Mouse (Mus musculus) limb, embryonic 12.5 days (tissue): ENCODE data around the gene Nhp2. TPM values are rescaled to one million over a fixed set of nuclear protein-coding genes. Genes with fewer than 3 reads are reported as not detected.

Source experiments
- ATAC-seq: fragments of 200-750 bp; cut with Nextera tagmentation; 2 replicates; pipeline ENCODE4 v1.8.0; 2017; ENCODE audit warnings: low read depth, moderate TSS enrichment; ENCODE audit not compliant: insufficient number of reproducible peaks, insufficient read depth, low FRiP score, low TSS enrichment
- H3K27ac ChIP-seq: fragments of 300-500 bp; sonication (generic); 2 replicates; pipeline ENCODE4 v1.5.1; 2016; ENCODE audit warnings: mild to moderate bottlenecking, moderate library complexity
- H3K27me3 ChIP-seq: fragments of 300-500 bp; sonication (generic); 2 replicates; pipeline ENCODE4 v1.6.1; 2016; ENCODE audit warnings: mild to moderate bottlenecking, moderate library complexity
- H3K36me3 ChIP-seq: fragments of 300-500 bp; sonication (generic); 2 replicates; pipeline ENCODE4 v1.6.1; 2016; ENCODE audit warnings: mild to moderate bottlenecking, moderate library complexity
- H3K4me1 ChIP-seq: fragments of 300-500 bp; sonication (generic); replicated peaks from 2 replicates; pipeline ENCODE4 v1.6.1; 2016
- H3K4me2 ChIP-seq: fragments of 300-500 bp; sonication (generic); 2 replicates; pipeline ENCODE4 v1.6.1; 2016; ENCODE audit warnings: mild to moderate bottlenecking, moderate library complexity
- H3K4me3 ChIP-seq: fragments of 300-500 bp; sonication (generic); replicated peaks from 2 replicates; pipeline ENCODE4 v1.5.1; 2016; ENCODE audit warnings: mild to moderate bottlenecking
- H3K9ac ChIP-seq: fragments of 300-500 bp; sonication (generic); replicated peaks from 2 replicates; pipeline ENCODE4 v1.6.1; 2016; ENCODE audit warnings: mild to moderate bottlenecking, moderate library complexity
- H3K9me3 ChIP-seq: fragments of 300-500 bp; sonication (generic); 2 replicates; pipeline ENCODE4 v1.6.1; 2016; ENCODE audit warnings: mild to moderate bottlenecking, moderate library complexity
- WGBS: fragments of 180-500 bp; shearing (Covaris S2); methylation state at CpG from one replicate; pipeline ENCODE4 v1.1.7; 2016; 5-methylcytosine and 5-hydroxymethylcytosine counted together
- polyA plus RNA-seq: library from polyadenylated mRNA; unstranded; fragments of >200 nt; fragmentation: Nextera tagmentation; extraction: Ambion mirVana; gene quantifications from 2 replicates; pipeline ENCODE4 v1.2.1, GENCODE M21; 2016

Gene Nhp2
- 145 and 149 TPM in 2 replicates for polyA plus RNA-seq

DNA sequence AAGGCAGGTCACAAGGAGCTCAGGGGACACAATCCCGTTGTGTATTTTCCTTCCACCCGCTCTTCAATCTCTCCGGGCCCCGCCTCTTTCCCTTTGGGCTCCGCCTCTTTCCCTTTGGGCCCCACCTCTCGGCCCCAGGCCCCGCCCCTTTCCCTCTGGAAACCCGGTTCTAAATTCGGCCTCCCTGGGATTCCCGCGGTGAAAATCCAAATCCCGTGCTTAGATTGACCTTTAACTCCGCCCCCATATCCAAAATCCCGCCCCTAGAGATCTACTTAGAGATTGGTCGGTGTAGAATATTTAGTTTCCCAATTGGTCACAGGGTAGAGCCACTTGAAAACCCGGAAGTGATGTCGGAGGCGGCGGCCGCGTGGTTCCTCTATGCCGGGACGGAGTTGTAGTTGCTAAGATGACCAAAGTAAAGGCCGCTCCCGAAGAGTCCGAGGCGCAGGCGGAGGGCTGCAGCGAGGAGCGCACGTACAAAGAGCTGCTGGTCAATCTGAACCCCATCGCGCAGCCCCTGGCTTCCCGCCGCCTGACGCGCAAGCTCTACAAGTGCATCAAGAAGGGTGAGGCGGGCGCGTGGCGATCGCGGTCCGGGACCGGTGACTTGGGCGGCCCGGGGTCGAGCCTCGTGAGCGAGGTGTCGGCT, at the start of gene Nhp2:
TSS of gene Nhp2 (plus strand) at position 327 of the 652 bp plus-strand sequence.
- peaks cover 26% of the 10 kb centered on the region for H3K4me1 ChIP-seq
- H3K4me2 ChIP-seq = peak within 1 kb of the TSS; percentile 78
- H3K9ac ChIP-seq = peak within 1 kb of the TSS; percentile 75
- H3K4me3 ChIP-seq = peak within 1 kb of the TSS; percentile 87
- peak; percentile 91 for ATAC-seq
- H3K27ac ChIP-seq = peak within 1 kb of the TSS; percentile 56; the same call in 1 of the 2 replicates
- WGBS = under 1% methylated on average over 51 of the region's 51 CpGs
- H3K36me3 ChIP-seq = peaks cover 32% of the 10 kb centered on the region
- no peaks in the 10 kb centered on the region for H3K27me3 ChIP-seq
- no peaks in the 10 kb centered on the region for H3K9me3 ChIP-seq

DNA sequence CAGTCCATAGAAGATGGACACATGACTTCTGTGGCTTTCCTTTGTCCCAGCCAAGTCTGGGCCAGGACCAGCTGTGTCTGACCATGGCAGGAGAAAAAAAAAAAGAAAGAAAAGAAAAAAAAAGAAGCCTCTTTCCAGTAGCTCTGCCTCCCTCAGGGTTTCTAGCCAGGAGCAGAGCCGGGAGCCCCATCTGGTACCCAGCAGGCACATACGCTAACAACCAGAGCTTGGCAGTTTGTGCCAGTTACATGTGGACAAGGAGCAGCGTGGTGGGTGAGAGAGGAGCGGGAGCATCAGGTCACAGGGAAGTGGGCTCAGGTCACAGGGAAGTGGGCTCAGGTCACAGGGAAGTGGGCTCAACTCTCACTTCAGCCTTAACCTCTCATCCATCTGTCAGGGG, 43.1 kb upstream of the Nhp2 start:
- 83% methylated on average over 4 of the region's 4 CpGs for WGBS
- Histone ChIP-seq H3K27me3 (no peaks in the 10 kb centered on the region), H3K36me3 (0 out of 2 replicates have a peak, but pooled peaks cover 11% of the 10 kb centered on the region), H3K27ac (no peak overlapping the region), H3K4me2 (no peak overlapping the region), H3K4me3 (no peak overlapping the region), H3K9me3 (no peaks in the 10 kb centered on the region), H3K9ac (no peak overlapping the region), H3K4me1 (peaks cover 8% of the 10 kb centered on the region; the same call in 1 of the 2 replicates)
- ATAC-seq = no peak

DNA sequence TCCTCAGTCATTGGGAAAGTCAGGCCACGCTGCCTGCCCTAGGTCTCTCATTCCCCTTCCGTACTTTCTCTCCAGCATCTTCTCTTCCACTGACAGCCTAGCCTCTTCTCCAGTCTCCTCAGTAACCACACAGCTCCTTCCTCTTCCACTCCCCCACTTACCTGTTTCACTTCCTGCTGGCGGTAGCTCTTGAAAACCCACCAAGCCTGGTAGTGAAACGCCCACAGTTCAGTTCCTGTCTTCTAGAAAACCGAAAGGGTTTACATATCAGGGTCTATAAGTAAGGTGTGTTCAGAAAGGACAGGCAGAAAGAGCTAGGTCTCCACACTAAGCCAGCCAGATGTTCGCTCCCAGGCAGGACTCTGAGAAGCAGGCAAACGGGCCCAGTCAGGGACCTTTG, 41.9 kb upstream of the Nhp2 start:
- H3K4me3 ChIP-seq = no peak overlapping the region

DNA sequence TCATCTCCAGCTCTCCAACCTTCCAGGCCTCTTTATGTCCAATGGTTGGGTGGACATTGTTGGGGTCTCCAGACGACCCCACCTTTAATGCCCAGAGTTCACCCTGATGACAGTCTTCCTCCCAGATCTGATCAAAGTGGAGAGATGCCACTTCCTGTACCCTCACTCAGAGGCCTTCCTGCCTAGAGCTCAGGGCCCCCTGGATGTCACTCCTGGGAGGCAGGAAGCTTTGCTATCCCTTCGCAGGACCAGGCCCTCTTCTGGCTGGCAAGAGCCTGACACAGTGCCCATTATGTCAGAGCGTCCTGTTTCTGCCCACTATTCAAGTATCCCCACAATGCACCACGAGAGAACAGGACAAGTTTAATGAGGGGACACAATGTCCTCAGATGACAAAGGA, 40.5 kb upstream of the Nhp2 start:
- WGBS = 71% methylated on average over 4 of the region's 4 CpGs
- Histone ChIP-seq H3K27ac (no peak overlapping the region), H3K4me1 (peaks cover 3% of the 10 kb centered on the region)

More for the DNA sequence above, 41.9 kb upstream of the Nhp2 start:
- H3K4me1 ChIP-seq = peaks cover 3% of the 10 kb centered on the region; the same call in 1 of the 2 replicates
- 0 out of 2 replicates have a peak, but pooled peaks cover 11% of the 10 kb centered on the region for H3K36me3 ChIP-seq
- ATAC-seq = no peak
- no peak overlapping the region for H3K4me2 ChIP-seq
- no peaks in the 10 kb centered on the region for H3K27me3 ChIP-seq
- H3K9me3 ChIP-seq = no peaks in the 10 kb centered on the region
- 81% methylated on average over 7 of the region's 7 CpGs for WGBS
- H3K9ac ChIP-seq = no peak overlapping the region
- H3K27ac ChIP-seq = no peak overlapping the region

DNA sequence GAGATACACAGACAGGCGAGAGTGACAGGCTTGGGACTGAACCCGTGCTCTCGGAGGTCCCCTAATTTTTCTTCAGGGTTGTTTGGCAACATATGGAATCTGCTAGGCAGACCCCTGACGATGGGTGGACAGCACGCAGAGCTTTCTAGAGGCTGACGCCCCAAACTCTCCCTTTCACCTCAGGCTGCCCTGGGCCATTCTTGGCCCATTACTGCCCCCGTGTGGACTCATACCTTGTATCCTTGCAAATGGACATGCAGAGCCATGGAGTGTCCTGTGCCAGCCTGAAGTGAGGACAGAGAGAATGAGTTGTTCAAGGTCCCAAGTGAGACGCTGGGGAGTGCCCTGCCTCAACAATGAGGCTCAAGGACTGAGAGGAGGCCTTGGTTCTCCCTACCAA, 36.8 kb upstream of the Nhp2 start:
- WGBS = 17% methylated on average over 8 of the region's 8 CpGs
- H3K4me3 ChIP-seq = no peak overlapping the region
- no peak for ATAC-seq
- peaks cover 22% of the 10 kb centered on the region for H3K36me3 ChIP-seq
- H3K9ac ChIP-seq = no peak overlapping the region
- no peak overlapping the region for H3K27ac ChIP-seq
- H3K4me2 ChIP-seq = no peak overlapping the region
- no peaks in the 10 kb centered on the region for H3K9me3 ChIP-seq
- H3K27me3 ChIP-seq = no peaks in the 10 kb centered on the region
- peaks cover 13% of the 10 kb centered on the region for H3K4me1 ChIP-seq

More for the DNA sequence above, 40.5 kb upstream of the Nhp2 start:
- H3K4me3 ChIP-seq = no peak overlapping the region
- no peaks in the 10 kb centered on the region for H3K27me3 ChIP-seq
- H3K9me3 ChIP-seq = no peaks in the 10 kb centered on the region
- H3K4me2 ChIP-seq = no peak overlapping the region
- 0 out of 2 replicates have a peak, but pooled peaks cover 6% of the 10 kb centered on the region for H3K36me3 ChIP-seq
- no peak overlapping the region for H3K9ac ChIP-seq
- ATAC-seq = no peak

DNA sequence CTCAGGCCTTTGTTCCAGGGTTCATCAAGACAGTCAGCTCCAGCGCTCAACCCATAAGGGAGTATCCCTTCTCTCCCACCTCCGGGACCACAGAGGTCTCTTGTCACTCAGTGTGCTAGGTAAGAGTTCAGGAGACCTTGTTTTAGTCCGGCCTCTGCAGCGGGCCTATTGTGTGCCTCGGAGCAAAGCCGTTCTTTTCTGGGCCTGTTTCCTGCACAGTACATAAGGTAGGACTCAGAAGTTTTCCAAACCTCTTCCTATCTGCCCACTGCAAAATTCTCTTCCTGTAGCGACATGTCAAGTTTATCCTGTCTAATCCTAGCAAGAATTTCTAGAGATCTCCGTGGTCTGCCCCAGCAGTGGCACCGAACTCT, 35.5 kb upstream of the Nhp2 start:
- H3K4me1 ChIP-seq = peaks cover 10% of the 10 kb centered on the region
- H3K9ac ChIP-seq = peak overlapping the region; percentile 78
- peak overlapping the region; percentile 70 for H3K4me3 ChIP-seq
- 0 out of 2 replicates have a peak, but pooled peaks cover 3% of the 10 kb centered on the region for H3K9me3 ChIP-seq
- no peak for ATAC-seq
- H3K27me3 ChIP-seq = no peaks in the 10 kb centered on the region
- H3K4me2 ChIP-seq = peak overlapping the region; percentile 83
- peak overlapping the region; percentile 93 for H3K27ac ChIP-seq
- 24% methylated on average over 9 of the region's 9 CpGs for WGBS
- H3K36me3 ChIP-seq = peaks cover 36% of the 10 kb centered on the region

DNA sequence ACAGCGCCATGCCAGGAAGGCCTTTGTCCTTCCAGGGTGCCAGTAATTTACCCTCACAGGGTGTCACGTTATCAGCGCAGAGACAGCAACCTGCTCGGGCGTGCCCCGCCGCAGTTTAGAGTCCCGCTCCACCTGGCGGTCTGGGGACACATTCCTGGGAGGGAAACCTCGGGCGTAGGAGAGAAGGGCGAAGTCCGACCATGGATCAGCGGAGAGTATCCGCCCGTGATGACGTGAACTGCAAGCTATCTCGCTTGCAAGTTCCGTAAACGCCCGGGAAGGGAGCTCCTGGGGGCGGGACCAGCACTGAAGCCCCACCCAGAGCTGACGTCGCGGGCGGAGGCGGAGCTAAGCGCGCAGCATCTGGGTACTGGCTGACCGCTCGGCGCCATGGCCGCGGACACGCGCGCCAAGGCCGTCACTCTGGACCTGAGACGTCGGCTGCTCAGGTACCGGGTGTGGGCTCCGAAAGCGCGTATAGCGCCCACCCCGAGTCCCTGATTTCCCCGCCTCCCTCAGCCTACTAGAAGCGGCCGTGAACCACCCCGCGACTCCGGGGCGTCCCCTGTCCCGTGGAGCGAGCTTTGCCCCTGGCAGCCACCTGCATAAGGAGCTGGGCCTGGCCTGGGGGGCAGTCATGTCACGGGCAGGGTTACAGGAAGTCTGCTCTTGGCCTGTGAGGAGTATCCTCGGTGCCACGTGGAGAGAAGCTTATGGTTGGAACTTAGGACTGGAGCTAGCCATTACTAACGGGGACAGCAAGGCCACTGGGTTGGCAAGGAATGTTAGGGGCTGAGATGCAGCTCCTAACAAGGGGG, 34.9 kb upstream of the Nhp2 start, which contains the start of gene Phykpl:
TSS of gene Phykpl (plus strand) at position 327 of the 818 bp plus-strand sequence.
- ATAC-seq = peak; percentile 84
- peak within 1 kb of the TSS; percentile 83 for H3K4me2 ChIP-seq
- H3K9ac ChIP-seq = peak within 1 kb of the TSS; percentile 78
- WGBS = under 1% methylated on average over 59 of the region's 59 CpGs
- H3K4me3 ChIP-seq = peak within 1 kb of the TSS; percentile 70
- 0 out of 2 replicates have a peak, but pooled peaks cover 6% of the 10 kb centered on the region for H3K9me3 ChIP-seq
- H3K36me3 ChIP-seq = peaks cover 42% of the 10 kb centered on the region
- H3K27ac ChIP-seq = peak within 1 kb of the TSS; percentile 93
- peaks cover 10% of the 10 kb centered on the region for H3K4me1 ChIP-seq
- no peaks in the 10 kb centered on the region for H3K27me3 ChIP-seq

DNA sequence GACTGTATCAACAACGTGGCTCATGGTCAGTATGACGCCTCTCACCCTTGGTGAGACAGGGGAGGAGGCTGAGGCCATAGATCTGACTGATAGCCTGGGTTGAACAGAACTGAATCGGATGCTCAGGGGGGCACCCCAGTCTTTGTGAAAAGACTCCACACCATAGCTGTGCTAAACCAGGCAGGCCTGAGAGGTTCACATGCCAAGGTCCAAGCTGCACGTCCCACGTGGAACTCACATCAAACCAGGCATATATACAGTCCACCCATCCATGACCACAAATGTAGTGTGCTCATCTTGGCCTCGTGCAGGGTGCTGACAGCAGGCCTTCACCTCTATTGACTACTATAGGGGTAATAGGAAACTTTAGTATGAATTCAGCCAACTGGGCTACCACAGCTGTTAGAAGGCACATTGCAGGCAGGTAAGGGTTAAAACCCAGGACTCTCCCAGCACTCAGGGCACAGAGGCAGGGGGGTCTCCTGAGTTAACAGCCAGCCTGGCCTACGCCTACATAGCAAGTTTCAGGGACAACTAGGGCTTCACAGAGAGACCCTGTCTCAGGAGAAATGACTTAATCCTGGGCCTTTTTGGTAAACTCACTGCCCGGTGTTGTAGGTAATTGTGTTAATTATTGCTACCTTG, 33.8 kb upstream of the Nhp2 start:
- peak overlapping the region; percentile 70 for H3K4me3 ChIP-seq
- no peaks in the 10 kb centered on the region for H3K27me3 ChIP-seq
- 0 out of 2 replicates have a peak, but pooled peaks cover 6% of the 10 kb centered on the region for H3K9me3 ChIP-seq
- H3K4me1 ChIP-seq = peaks cover 10% of the 10 kb centered on the region
- peak overlapping the region; percentile 83 for H3K4me2 ChIP-seq
- peaks cover 48% of the 10 kb centered on the region for H3K36me3 ChIP-seq
- H3K27ac ChIP-seq = peak overlapping the region; percentile 93
- peak overlapping the region; percentile 78 for H3K9ac ChIP-seq
- 71% methylated on average over 8 of the region's 8 CpGs for WGBS
- no peak for ATAC-seq

DNA sequence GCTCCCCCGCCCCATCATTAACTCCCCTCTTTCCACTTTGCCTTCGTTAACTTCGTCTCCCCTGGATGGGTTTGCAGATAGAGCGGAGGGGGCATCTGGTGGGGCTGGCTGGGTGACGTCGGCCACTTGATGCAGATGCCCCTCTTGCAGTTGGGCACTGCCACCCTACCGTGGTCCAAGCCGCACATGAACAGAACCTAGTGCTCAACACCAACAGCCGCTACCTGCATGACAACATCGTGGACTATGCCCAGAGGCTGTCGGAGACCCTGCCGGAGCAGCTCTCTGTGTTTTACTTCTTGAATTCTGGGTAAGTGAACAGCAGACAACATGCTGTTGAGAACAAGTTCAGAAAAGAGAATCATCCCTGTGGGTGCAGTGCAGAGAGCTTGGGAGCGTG, 33.1 kb upstream of the Nhp2 start:
- H3K4me1 ChIP-seq = peaks cover 10% of the 10 kb centered on the region
- 94% methylated on average over 13 of the region's 13 CpGs for WGBS
- H3K36me3 ChIP-seq = peaks cover 54% of the 10 kb centered on the region

DNA sequence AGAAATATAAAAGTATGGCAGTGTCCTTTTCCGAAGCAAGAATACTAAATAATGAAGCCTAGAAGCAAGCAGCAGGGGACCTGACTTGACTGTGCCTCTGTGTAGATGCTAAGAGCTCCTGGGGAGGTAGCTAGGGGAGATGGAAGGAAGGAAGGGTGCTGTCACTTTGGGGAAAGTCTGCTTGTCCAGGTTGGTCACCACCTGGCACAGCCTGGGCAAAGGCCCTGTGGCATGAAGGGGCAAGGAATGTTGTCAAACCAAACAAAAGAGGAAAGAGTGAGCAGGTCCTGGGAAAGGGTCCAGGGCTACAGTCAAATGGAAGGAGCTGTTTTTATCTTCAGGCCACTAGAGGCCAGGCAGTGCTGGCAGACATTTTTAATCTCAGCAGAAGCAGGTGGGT, 32.5 kb upstream of the Nhp2 start:
- no peak for ATAC-seq
- Histone ChIP-seq H3K9me3 (0 out of 2 replicates have a peak, but pooled peaks cover 6% of the 10 kb centered on the region), H3K27me3 (no peaks in the 10 kb centered on the region), H3K4me3 (no peak overlapping the region), H3K4me2 (no peak overlapping the region), H3K9ac (no peak overlapping the region), H3K27ac (no peak overlapping the region), H3K4me1 (peaks cover 10% of the 10 kb centered on the region), H3K36me3 (peaks cover 61% of the 10 kb centered on the region)
- 97% methylated on average over 1 of the region's 1 CpGs for WGBS

More for the DNA sequence above, 33.1 kb upstream of the Nhp2 start:
- H3K4me2 ChIP-seq = no peak overlapping the region
- no peak overlapping the region for H3K4me3 ChIP-seq
- H3K27me3 ChIP-seq = no peaks in the 10 kb centered on the region
- no peak for ATAC-seq
- H3K9me3 ChIP-seq = 0 out of 2 replicates have a peak, but pooled peaks cover 6% of the 10 kb centered on the region
- H3K9ac ChIP-seq = no peak overlapping the region
- 0 out of 2 replicates have a peak overlapping the region, but pooled peaks have one; percentile 19 for H3K27ac ChIP-seq
